Mouse (Mus musculus): ENCODE measurements around the gene Cenpp. TPM values are rescaled to one million over a fixed set of nuclear protein-coding genes. Genes with fewer than 3 reads are reported as not detected.

Cenpp gene
- polyA plus RNA-seq, 1 experiment from 2014 or later = 5.5 TPM

GRCm38 (mm10) chr13:49518761-49519160 is 133.8 kb downstream of the Cenpp start:
- Histone ChIP-seq H3K36me3 (ENCODE audit: control insufficient read depth, insufficient read depth, low read length) (no peaks in the 10 kb centered on the region), H3K27ac (ENCODE audit: low read depth, low read length) (no peak overlapping the region), H3K9ac (replicated peaks; ENCODE audit: low read depth, low read length) (no peak overlapping the region), H3K4me1 (ENCODE audit: control insufficient read depth, insufficient read depth, low read length) (no peaks in the 10 kb centered on the region), H3K4me2 (ENCODE audit: low read depth, low read length) (no peak overlapping the region), H3K4me3 (ENCODE audit: low read depth, low read length) (no peak overlapping the region), H3K9me3 (ENCODE audit: control insufficient read depth, low read length) (no peaks in the 10 kb centered on the region), H3K27me3 (ENCODE audit: control insufficient read depth, insufficient read depth, low read length) (no peaks in the 10 kb centered on the region)
- no peak for ATAC-seq (ENCODE audit: low read depth)
- 33% methylated on average over 2 of the region's 2 CpGs for WGBS

- Histone ChIP-seq H3K9me3 (ENCODE audit: control insufficient read depth, low read length) (no peaks in the 10 kb centered on the region), H3K9ac (replicated peaks; ENCODE audit: low read depth, low read length) (no peak overlapping the region), H3K4me1 (ENCODE audit: control insufficient read depth, insufficient read depth, low read length) (no peaks in the 10 kb centered on the region), H3K27ac (ENCODE audit: low read depth, low read length) (no peak overlapping the region), H3K4me3 (ENCODE audit: low read depth, low read length) (no peak overlapping the region), H3K36me3 (ENCODE audit: control insufficient read depth, insufficient read depth, low read length) (no peaks in the 10 kb centered on the region), H3K27me3 (ENCODE audit: control insufficient read depth, insufficient read depth, low read length) (no peaks in the 10 kb centered on the region), H3K4me2 (ENCODE audit: low read depth, low read length) (no peak overlapping the region)
- ATAC-seq (ENCODE audit: low read depth) = no peak
- 82% methylated on average over 3 of the region's 3 CpGs for WGBS
These were observed 145.4 kb downstream of the Cenpp start for GRCm38 (mm10) chr13:49507176-49507575.

GRCm38 (mm10) chr13:49505776-49506175 is 146.8 kb downstream of the Cenpp start:
- H3K9me3 ChIP-seq (ENCODE audit: control insufficient read depth, low read length) = no peaks in the 10 kb centered on the region
- 94% methylated on average over 4 of the region's 4 CpGs for WGBS
- H3K4me1 ChIP-seq (ENCODE audit: control insufficient read depth, insufficient read depth, low read length) = no peaks in the 10 kb centered on the region
- H3K27me3 ChIP-seq (ENCODE audit: control insufficient read depth, insufficient read depth, low read length) = no peaks in the 10 kb centered on the region
- no peak overlapping the region for H3K9ac ChIP-seq (replicated peaks; ENCODE audit: low read depth, low read length)
- H3K36me3 ChIP-seq (ENCODE audit: control insufficient read depth, insufficient read depth, low read length) = no peaks in the 10 kb centered on the region
- H3K27ac ChIP-seq (ENCODE audit: low read depth, low read length) = no peak overlapping the region
- ATAC-seq (ENCODE audit: low read depth) = no peak
- no peak overlapping the region for H3K4me3 ChIP-seq (ENCODE audit: low read depth, low read length)
- H3K4me2 ChIP-seq (ENCODE audit: low read depth, low read length) = no peak overlapping the region

DNA sequence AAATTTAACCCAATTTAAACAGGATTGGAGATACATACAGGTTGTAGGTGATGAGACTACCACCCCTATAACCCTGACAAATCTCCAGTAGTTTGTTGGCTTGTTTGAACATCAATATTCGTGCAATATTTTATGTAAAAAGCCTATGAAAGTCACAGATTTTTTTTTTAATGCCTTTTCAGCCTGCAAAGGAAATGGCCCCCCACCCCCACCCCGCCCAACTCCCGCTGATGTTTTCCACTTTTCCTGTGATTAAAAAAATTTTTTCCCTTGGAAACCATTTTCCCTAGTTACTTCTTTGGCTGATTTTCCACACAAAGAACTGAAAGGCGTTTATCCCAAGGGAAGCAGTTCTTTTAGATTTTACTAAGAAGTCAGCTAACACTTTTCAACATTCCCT is 148.1 kb downstream of the Cenpp start, which contains the start of gene Ecm2:
TSS of gene Ecm2 (plus strand) at position 301 of the 400 bp plus-strand sequence.
- WGBS = 58% methylated on average over 4 of the region's 4 CpGs
- ATAC-seq (ENCODE audit: low read depth) = no peak
- no peak within 1 kb of the TSS for H3K4me2 ChIP-seq (ENCODE audit: low read depth, low read length)

DNA sequence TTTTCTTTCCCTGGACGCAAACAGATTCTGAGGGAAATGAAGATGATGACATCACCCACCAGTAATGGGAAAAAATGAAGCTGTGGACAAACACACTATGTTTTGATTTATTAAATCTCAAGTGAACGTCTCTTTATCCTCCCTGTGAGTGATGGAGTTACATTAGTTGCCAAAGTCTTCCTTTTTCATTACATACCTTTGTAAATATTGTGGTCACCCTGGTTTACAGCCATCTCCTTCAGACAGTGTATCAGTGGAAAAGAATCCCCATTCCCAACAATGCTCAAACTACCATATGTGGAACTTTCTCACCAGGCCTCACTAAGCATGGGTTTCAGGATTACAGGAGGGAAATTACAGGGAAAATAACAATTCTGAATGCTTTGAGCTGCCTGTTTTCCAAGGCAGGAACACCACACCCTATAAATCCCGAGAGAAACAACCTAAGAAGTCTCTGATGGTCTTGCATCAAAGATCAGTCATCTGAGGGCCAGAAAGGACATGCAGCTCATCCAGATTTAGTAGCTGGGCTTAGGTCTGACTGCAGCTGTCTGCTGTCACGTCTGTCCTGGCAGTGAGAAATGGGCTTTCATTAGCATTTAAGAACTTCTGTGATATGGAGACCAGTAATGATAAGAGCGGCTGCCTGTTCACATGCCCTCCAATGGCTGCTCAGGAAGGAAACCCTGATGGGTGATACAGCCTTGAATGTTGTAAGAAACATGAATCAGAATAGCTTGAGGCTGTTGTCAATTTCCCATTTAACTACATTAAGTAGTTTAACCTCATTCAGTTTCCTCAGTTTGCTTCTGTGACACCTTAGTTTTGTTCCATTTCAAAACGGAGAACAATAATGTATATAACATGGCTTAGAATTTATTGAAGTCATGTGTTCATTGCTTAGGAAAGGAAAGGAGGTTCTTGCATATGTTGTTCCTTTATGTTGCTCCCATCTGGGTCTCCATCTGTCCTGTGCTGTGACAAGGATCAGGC is 159.9 kb downstream of the Cenpp start, which contains the start of gene Tes3-ps:
TSS of gene Tes3-ps (plus strand) at position 943 of the 993 bp plus-strand sequence.
- WGBS = 79% methylated on average over 6 of the region's 6 CpGs
- Histone ChIP-seq H3K4me1 (ENCODE audit: control insufficient read depth, insufficient read depth, low read length) (no peaks in the 10 kb centered on the region), H3K27ac (ENCODE audit: low read depth, low read length) (no peak within 1 kb of the TSS), H3K27me3 (ENCODE audit: control insufficient read depth, insufficient read depth, low read length) (no peaks in the 10 kb centered on the region), H3K4me3 (ENCODE audit: low read depth, low read length) (no peak within 1 kb of the TSS), H3K36me3 (ENCODE audit: control insufficient read depth, insufficient read depth, low read length) (no peaks in the 10 kb centered on the region), H3K4me2 (ENCODE audit: low read depth, low read length) (no peak within 1 kb of the TSS), H3K9ac (replicated peaks; ENCODE audit: low read depth, low read length) (no peak within 1 kb of the TSS), H3K9me3 (ENCODE audit: control insufficient read depth, low read length) (no peaks in the 10 kb centered on the region)
- ATAC-seq (ENCODE audit: low read depth) = no peak

More for the DNA sequence above, 148.1 kb downstream of the Cenpp start, which contains the start of gene Ecm2:
- no peaks in the 10 kb centered on the region for H3K4me1 ChIP-seq (ENCODE audit: control insufficient read depth, insufficient read depth, low read length)
- no peak within 1 kb of the TSS for H3K9ac ChIP-seq (replicated peaks; ENCODE audit: low read depth, low read length)
- H3K36me3 ChIP-seq (ENCODE audit: control insufficient read depth, insufficient read depth, low read length) = no peaks in the 10 kb centered on the region
- no peaks in the 10 kb centered on the region for H3K27me3 ChIP-seq (ENCODE audit: control insufficient read depth, insufficient read depth, low read length)
- no peak within 1 kb of the TSS for H3K4me3 ChIP-seq (ENCODE audit: low read depth, low read length)
- no peaks in the 10 kb centered on the region for H3K9me3 ChIP-seq (ENCODE audit: control insufficient read depth, low read length)
- no peak within 1 kb of the TSS for H3K27ac ChIP-seq (ENCODE audit: low read depth, low read length)

- ATAC-seq (ENCODE audit: low read depth) = no peak
- no peak overlapping the region for H3K27ac ChIP-seq (ENCODE audit: low read depth, low read length)
- H3K4me2 ChIP-seq (ENCODE audit: low read depth, low read length) = no peak overlapping the region
- H3K9me3 ChIP-seq (ENCODE audit: control insufficient read depth, low read length) = no peaks in the 10 kb centered on the region
- no peaks in the 10 kb centered on the region for H3K27me3 ChIP-seq (ENCODE audit: control insufficient read depth, insufficient read depth, low read length)
- H3K36me3 ChIP-seq (ENCODE audit: control insufficient read depth, insufficient read depth, low read length) = no peaks in the 10 kb centered on the region
- 0 out of 2 replicates have a peak, but pooled peaks cover 2% of the 10 kb centered on the region for H3K4me1 ChIP-seq (ENCODE audit: control insufficient read depth, insufficient read depth, low read length)
- WGBS = 82% methylated on average over 5 of the region's 5 CpGs
- no peak overlapping the region for H3K9ac ChIP-seq (replicated peaks; ENCODE audit: low read depth, low read length)
- no peak overlapping the region for H3K4me3 ChIP-seq (ENCODE audit: low read depth, low read length)
These were observed 167.2 kb downstream of the Cenpp start for GRCm38 (mm10) chr13:49485388-49485787.

GRCm38 (mm10) chr13:49480551-49480950 is 172.0 kb downstream of the Cenpp start:
- no peak overlapping the region for H3K4me2 ChIP-seq (ENCODE audit: low read depth, low read length)
- 0 out of 2 replicates have a peak, but pooled peaks cover 2% of the 10 kb centered on the region for H3K4me1 ChIP-seq (ENCODE audit: control insufficient read depth, insufficient read depth, low read length)
- no peak overlapping the region for H3K4me3 ChIP-seq (ENCODE audit: low read depth, low read length)
- WGBS = 58% methylated on average over 5 of the region's 5 CpGs
- no peaks in the 10 kb centered on the region for H3K9me3 ChIP-seq (ENCODE audit: control insufficient read depth, low read length)
- no peak overlapping the region for H3K27ac ChIP-seq (ENCODE audit: low read depth, low read length)
- no peaks in the 10 kb centered on the region for H3K27me3 ChIP-seq (ENCODE audit: control insufficient read depth, insufficient read depth, low read length)
- no peaks in the 10 kb centered on the region for H3K36me3 ChIP-seq (ENCODE audit: control insufficient read depth, insufficient read depth, low read length)
- no peak overlapping the region for H3K9ac ChIP-seq (replicated peaks; ENCODE audit: low read depth, low read length)
- ATAC-seq (ENCODE audit: low read depth) = no peak

DNA sequence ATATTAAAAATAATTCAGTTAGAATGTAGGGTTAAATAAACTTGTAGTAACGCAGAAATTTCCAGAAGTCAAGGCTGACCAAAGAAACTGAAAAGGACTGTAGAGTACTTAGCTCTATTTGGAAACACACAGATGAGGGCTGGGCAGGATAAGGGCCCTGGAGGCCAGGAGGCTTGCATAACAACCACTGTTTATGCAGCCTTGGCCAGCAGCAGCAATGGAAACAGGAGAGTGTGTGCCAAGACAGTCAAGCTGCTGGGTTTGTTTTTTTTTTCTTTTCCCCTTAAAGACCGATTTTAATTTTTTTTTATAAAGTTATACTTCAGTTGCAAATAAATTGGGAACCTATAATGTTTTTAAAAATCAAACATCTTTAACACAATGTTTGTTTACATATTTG is 172.5 kb downstream of the Cenpp start:
- 0 out of 2 replicates have a peak, but pooled peaks cover 2% of the 10 kb centered on the region for H3K4me1 ChIP-seq (ENCODE audit: control insufficient read depth, insufficient read depth, low read length)
- no peak overlapping the region for H3K4me3 ChIP-seq (ENCODE audit: low read depth, low read length)
- H3K4me2 ChIP-seq (ENCODE audit: low read depth, low read length) = no peak overlapping the region
- no peak for ATAC-seq (ENCODE audit: low read depth)
- no peaks in the 10 kb centered on the region for H3K9me3 ChIP-seq (ENCODE audit: control insufficient read depth, low read length)
- no peak overlapping the region for H3K9ac ChIP-seq (replicated peaks; ENCODE audit: low read depth, low read length)
- no peaks in the 10 kb centered on the region for H3K36me3 ChIP-seq (ENCODE audit: control insufficient read depth, insufficient read depth, low read length)
- H3K27me3 ChIP-seq (ENCODE audit: control insufficient read depth, insufficient read depth, low read length) = no peaks in the 10 kb centered on the region
- WGBS = 79% methylated on average over 2 of the region's 2 CpGs
- H3K27ac ChIP-seq (ENCODE audit: low read depth, low read length) = no peak overlapping the region

- Histone ChIP-seq H3K9me3 (ENCODE audit: control insufficient read depth, low read length) (no peaks in the 10 kb centered on the region), H3K36me3 (ENCODE audit: control insufficient read depth, insufficient read depth, low read length) (no peaks in the 10 kb centered on the region), H3K4me2 (ENCODE audit: low read depth, low read length) (no peak overlapping the region), H3K4me1 (ENCODE audit: control insufficient read depth, insufficient read depth, low read length) (0 out of 2 replicates have a peak, but pooled peaks cover 2% of the 10 kb centered on the region), H3K27me3 (ENCODE audit: control insufficient read depth, insufficient read depth, low read length) (no peaks in the 10 kb centered on the region), H3K9ac (replicated peaks; ENCODE audit: low read depth, low read length) (no peak overlapping the region), H3K27ac (ENCODE audit: low read depth, low read length) (no peak overlapping the region), H3K4me3 (ENCODE audit: low read depth, low read length) (no peak overlapping the region)
- ATAC-seq (ENCODE audit: low read depth) = no peak
- WGBS = 77% methylated on average over 4 of the region's 4 CpGs
These were observed 173.2 kb downstream of the Cenpp start for GRCm38 (mm10) chr13:49479399-49479798.

All from neural tube, embryonic 14.5 days (tissue).